Mouse (Mus musculus) gastrocnemius, adult 2 months (tissue): Measurements from ENCODE around the gene Tusc2. TPM values are rescaled to one million over a fixed set of nuclear protein-coding genes. Genes with fewer than 3 reads are reported as not detected.

Source experiments
- DNase-seq: peaks from one replicate; pipeline ENCODE4 v3.0.0; 2022
- H3K27ac ChIP-seq: fragments of 200-600 bp; 2 replicates; pipeline ENCODE4 v1.8.1; 2022; ENCODE audit warnings: mild to moderate bottlenecking
- H3K4me3 ChIP-seq: fragments of 200-600 bp; 2 replicates; pipeline ENCODE4 v1.8.1; 2022; ENCODE audit warnings: mild to moderate bottlenecking, moderate library complexity
- CTCF ChIP-seq: fragments of 200-600 bp; IDR thresholded peaks from 2 replicates; pipeline ENCODE4 v1.8.1; 2022; ENCODE audit warnings: antibody characterized with exemption, mild to moderate bottlenecking, moderate library complexity
- intact Hi-C: fragments of 180-260 bp; cut with DNase I; formaldehyde crosslinking; loops from one replicate; pipeline ENCODE4 v1.15.1; 2025
- total RNA-seq, 2 experiments: library from RNA; stranded (reverse); gene quantifications; 2 replicates each; pipeline ENCODE4 v1.2.3; 2021

The Tusc2 gene
- total RNA-seq, 2 experiments from 2014 or later, result 35.6 to 35.7 TPM

DNA sequence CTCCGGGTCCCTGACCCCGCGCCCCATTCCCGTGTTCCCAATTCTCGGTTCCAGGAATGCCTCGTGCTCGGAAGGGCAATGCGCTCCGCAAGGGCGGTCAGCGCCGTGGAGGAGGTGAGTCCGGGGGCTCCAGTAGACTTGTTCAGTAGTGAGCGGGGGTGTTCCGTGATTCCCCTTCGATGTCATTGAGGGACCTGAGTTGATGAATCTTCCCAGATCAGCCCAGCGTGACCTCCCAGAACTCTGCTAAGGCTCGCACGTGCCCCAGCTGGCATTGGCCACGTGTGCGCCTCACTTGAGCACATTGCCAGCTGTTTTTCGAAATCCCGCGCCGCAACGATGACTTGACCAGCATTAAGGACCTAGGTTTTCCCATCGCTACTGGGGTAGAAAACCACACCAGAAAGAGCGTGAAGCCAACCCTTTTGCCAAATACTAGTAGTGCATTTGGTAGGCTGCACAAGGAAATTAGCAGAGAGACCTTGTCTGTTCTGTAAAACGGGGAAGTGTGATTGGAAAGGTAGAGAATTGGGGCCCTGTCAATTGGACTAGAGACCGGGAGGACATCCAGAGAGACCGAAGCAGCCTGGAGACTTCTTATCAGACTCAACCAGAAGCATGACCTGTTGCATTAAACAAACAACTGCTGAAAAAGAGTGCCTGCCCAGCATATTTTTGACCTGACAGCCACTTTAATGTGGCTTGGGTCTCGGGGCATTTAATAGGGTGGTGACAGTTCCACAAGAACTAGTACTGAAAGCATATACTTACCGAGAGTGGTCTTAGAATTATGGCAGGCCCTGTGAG is 25.0 kb downstream of the Tusc2 start:
- intact Hi-C loops, result no loop called here
- DNase-seq, result peak; percentile 76
- H3K4me3 ChIP-seq, result peak overlapping the region; percentile 98
- peak overlapping the region; percentile 96 for H3K27ac ChIP-seq
- no peak for TF ChIP-seq CTCF

DNA sequence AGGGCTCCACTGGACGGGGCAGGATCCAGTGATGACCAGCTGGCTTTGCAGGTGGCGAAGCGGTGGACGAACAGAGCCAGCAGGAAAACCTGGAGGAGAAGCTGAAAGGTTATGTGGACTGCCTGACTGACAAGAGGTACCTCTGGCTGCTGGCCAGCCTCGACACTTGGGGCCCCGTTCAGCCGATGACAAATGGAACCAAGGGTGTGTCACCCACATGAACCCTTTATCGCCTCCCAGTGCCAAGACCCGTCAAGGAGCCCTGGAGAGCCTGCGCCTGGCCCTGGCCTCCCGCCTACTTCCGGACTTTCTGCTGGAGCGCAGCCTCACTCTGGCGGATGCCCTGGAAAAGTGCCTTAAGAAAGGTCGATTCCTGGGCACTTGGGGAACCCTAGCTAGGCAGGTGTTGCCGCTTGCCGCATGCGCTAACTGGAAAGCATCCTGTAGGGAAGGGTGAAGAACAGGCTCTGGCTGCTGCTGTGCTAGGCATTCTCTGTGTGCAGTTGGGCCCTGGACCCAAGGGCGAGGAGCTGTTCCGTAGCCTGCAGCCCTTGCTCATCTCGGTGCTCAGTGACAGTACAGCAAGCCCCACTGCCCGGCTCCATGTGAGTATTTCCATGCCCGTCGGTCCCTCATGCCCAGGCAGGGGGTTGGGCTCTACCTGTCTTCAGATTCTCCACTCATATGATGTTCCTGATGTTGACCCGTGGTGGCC is 27.2 kb downstream of the Tusc2 start:
- intact Hi-C loops, result no loop called here
- peak; percentile 87 for DNase-seq
- Histone ChIP-seq H3K27ac (peak overlapping the region; percentile 96), H3K4me3 (peak overlapping the region; percentile 55)
- no peak for TF ChIP-seq CTCF

DNA sequence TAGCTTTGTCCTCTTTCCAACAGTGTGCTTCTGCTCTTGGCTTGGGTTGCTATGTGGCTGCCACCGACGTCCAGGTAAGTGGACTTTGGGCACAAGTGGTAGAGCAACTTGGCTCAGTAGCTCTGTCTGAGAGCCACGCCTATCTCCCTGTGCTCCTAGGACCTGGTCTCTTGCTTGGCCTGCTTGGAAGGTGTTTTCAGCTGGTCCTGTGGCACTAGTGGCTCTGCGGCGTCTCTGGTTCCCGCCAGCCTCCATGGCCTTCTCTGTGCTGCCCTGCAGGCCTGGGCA is 27.7 kb downstream of the Tusc2 start:
- DNase-seq, result no peak
- Histone ChIP-seq H3K4me3 (peak overlapping the region; percentile 55), H3K27ac (peak overlapping the region; percentile 96)
- TF ChIP-seq CTCF, result no peak
- intact Hi-C loops, result no loop called here

DNA sequence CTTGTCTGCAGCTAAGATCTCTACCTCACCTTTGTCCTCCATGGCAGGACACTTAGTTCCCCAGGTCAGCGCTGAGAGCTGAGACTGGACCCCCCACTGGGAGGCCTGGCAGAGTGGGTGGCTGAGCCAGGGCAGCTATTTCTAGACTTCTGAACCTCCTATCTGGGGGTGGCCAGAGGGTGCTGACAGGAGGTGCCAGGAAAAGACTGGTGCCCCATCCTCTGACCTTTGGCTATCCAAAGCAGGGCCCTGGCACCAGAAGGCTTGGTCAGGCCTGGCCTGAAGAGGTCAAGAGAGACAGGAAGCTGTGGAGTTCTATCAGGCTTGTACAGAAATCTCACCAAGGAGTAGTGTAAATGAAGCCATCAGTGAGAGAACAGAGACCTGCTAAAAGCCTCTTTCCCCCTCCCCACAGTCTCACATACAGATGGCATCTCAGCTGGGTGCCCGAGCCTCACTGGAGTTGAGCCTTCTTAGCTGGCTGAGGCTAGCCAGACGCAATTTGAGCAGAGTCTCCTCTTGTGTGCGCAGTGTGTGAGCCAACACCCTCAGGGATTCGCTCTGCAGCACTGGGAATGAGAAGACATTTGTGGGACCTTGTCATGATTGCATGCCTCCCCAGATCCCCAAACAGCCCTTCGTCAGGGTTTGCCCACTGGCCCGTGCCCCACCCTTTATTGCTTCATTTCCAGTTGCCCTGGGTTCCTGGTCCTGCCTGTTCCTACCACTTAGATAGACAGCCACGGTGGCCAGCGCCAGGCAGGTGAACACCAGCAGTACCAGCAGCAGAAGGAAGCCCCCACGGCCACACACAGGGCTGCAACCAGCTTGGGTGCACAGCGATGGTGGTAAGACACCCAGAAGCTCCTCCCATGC is 30.3 kb downstream of the Tusc2 start:
- DNase-seq, result peak; percentile 90
- no peak for TF ChIP-seq CTCF
- intact Hi-C loops, result no loop called here
- H3K27ac ChIP-seq, result peak overlapping the region; percentile 96
- H3K4me3 ChIP-seq, result peak overlapping the region; percentile 80

DNA sequence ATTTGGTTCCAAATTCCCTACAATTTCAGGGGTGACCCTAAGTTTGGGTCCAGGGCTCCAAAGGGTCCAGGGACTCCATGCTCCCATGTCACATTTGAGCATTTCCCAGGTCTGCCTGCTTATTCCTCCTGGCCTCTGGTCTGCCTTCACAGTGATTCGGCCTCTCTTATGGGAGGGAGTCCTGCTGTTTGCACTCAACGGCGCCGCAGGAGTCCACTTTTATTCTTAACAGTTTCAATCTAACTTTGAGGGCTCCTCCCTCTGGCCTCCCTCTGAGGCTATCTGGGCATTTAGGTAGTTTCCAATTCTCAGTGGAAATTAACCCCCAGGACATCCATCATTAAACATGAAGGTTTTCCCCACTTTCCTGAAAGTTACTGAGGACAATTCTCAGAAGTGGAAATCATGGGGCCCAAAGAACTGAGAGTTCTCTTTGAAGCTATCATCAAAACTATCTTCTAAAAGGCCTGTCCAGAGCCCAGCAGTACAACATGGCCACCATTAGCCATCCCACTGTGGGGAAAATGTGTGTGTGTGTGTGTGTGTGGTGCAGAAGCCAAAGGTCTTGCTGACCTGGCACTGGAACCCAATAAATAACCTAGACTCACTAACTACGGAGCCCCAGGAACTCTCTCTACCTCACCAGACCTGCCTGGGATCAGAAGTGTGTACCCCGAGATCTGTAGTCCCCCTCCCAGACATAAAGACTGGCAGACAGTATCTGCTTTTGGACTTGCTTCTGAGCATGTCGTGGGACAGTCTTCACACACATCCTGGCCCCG is 31.4 kb downstream of the Tusc2 start:
- no peak for TF ChIP-seq CTCF
- Histone ChIP-seq H3K27ac (peak overlapping the region; percentile 96), H3K4me3 (peak overlapping the region; percentile 80)
- DNase-seq, result no peak
- intact Hi-C loops, result no loop called here

DNA sequence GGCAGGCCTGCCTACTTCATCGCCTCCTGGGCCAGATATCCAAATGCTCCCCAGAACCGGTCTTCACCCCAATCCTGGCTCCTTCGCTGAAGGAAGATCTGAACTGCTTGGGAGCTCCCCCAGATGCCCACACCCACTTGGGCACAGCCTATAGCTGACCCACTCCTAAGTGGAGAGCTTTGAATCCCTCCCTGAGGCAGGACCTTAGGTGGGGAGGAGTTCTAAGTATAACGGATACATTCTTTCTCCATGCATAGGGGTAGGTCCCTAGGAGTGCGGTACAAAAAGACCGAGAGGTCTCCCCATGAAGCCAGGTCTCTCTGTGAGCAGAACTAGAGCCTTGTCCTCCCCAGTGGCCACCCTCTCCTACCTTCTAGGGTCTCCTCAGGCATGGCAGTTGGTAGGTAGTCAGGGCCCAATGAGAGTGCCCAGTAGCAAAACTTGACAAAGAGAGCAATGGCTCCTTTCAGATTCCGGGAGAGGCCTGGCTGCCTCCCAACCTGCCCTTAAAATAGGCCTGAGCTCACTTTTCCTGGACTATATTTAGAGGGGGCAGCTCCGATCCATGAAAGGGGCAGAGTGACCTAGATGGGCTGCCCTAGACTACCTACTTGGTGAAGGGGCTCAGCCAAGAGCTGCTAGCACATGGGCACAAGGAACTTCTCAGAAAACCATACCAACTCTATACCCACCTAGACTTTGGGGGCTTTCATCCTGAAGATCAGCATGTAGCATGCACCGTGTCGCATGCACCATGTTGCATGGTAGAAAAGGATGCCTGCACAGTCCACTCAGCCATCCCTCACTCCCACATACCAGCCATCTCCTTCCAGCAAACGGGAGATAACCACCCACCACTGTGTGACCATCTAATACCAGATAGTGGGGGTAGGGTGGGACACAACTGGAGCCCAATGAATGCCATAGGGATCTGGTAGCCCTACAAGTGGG is 33.8 kb downstream of the Tusc2 start:
- no peak for TF ChIP-seq CTCF
- peak overlapping the region; percentile 96 for H3K27ac ChIP-seq
- intact Hi-C loops, result no loop called here
- DNase-seq, result peak; percentile 91
- H3K4me3 ChIP-seq, result peak overlapping the region; percentile 80

DNA sequence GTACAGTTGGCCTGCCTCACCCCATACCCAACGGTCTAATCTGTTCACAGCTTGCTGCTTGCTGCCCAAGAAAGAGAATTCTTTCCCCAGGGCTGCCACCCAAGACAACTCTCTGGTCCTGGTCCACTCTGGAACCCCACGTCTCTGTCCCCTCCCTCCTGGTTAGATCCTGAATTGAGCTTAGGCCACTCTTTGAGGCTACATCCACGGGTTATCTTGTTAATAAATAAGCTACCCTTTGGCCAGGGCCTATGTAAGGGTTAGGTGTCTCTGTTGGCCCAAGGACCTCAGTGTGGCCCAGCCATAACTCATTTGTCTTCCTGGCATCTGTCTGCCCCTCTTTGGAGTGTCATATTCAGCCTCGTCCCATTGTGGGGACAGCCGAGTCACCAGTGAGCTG is 35.3 kb downstream of the Tusc2 start:
- intact Hi-C loops, result no loop called here
- Histone ChIP-seq H3K4me3 (0 out of 2 replicates have a peak overlapping the region, but pooled peaks have one; percentile 24), H3K27ac (peak overlapping the region; percentile 96)
- no peak for TF ChIP-seq CTCF
- no peak for DNase-seq

DNA sequence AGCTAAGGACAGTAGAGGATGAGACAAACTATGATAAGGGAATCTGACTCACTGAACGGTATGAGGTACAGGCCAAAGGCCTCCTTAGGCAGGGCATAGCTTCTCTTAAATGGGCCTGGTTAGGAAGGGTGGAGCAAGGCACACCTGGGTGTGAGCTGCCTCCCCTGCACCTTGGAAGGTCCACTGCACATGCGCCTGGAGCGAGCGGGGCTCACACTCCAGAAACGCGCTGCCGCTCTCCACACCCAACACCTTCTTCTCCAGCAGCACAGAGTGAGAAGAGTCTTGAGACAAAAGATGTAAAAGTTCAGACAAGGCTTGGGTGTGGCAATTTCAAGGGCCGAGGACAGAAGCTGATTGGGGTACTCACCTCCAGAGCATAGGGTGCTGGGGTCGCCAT is 36.4 kb downstream of the Tusc2 start:
- intact Hi-C loops, result no loop called here
- TF ChIP-seq CTCF, result no peak

DNA sequence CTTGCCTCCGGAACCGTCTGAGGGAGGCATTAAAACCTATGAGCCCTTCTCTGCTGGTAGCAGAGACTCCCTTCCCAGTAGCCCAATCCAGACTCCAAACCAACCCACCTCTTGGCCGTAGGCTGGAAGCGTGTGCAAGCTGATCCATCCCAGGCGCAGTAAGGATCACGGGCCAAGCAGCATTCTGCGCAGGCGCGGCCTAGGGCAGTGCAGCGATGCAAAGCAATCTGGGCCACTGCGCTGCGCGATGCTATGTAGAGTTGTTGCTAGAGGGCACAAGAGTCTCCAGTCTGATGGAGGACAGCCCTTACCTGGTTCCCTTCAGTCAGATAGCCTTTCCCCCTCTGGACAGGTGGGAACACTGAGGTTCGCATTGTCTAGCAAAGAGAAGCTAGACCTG is 36.8 kb downstream of the Tusc2 start:
- peak overlapping the region; percentile 40 for H3K4me3 ChIP-seq
- peak; percentile 73 for DNase-seq
- no peak for TF ChIP-seq CTCF
- intact Hi-C loops, result no loop called here
- H3K27ac ChIP-seq, result peak overlapping the region; percentile 96

More for the DNA sequence above, 36.4 kb downstream of the Tusc2 start:
- peak overlapping the region; percentile 96 for H3K27ac ChIP-seq
- H3K4me3 ChIP-seq, result peak overlapping the region; percentile 40
- no peak for DNase-seq

DNA sequence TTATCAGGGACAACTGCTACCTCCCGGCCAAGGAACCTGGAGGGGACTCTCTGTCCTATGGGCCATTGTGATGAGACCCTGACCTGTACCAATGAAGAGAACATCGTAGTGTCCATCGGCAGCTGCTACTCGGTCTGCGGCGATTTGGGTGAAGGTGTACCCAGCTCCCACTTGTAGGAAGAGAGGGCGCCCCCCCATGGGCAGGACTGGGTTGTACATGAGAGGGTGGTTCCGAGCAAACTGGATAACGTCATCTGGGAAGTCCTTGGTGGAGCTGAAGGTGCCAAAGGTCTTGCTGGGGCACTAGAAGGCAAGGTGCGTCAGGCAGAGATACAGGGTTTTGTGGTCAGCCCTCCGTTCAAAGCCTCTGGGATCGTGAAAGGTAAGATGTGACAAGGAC is 37.7 kb downstream of the Tusc2 start:
- intact Hi-C loops, result no loop called here
- peak; percentile 47; the same call in 1 of the 2 replicates for TF ChIP-seq CTCF
- Histone ChIP-seq H3K27ac (no peak overlapping the region), H3K4me3 (no peak overlapping the region)
- DNase-seq, result no peak

DNA sequence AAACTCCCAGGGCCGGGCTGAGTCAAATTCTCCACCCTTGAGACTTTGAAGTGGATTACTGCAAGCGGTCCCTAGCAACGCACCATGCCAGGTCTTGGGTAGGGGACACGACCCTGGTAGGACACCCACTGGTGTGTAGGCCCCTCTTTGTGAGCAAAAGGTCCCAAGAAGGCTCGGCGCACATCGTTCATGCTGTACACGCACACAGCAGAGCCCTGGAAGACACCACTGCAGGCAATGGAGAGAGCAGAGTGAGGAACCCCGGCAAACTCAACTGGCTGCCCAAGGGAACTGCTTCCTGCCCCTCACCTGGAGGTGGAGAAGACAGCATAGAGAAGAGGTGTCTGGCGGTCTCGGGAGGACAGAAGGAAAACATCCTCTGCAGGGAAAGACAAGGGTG is 38.2 kb downstream of the Tusc2 start:
- Histone ChIP-seq H3K4me3 (no peak overlapping the region), H3K27ac (peak overlapping the region; percentile 73; the same call in 1 of the 2 replicates)
- DNase-seq, result no peak
- no peak for TF ChIP-seq CTCF
- intact Hi-C loops, result no loop called here
